Mouse (Mus musculus) brain, embryonic 14.5 days (tissue): ENCODE measurements around the gene Xpr1.

ENCODE experiments used
- CTCF ChIP-seq: fragments of 200-500 bp; IDR thresholded peaks from 2 replicates; pipeline ENCODE4 v1.5.1; 2012; ENCODE audit warnings: inconsistent platforms, mild to moderate bottlenecking, moderate library complexity, borderline replicate concordance; ENCODE audit not compliant: insufficient read depth, insufficient read length; ENCODE audit errors: extremely low read depth
- POLR2A ChIP-seq: fragments of 200-500 bp; IDR thresholded peaks from 2 replicates; pipeline ENCODE4 v1.6.1; 2012; ENCODE audit warnings: mild to moderate bottlenecking, inconsistent platforms, borderline replicate concordance; ENCODE audit not compliant: poor library complexity, insufficient read depth, insufficient read length, severe bottlenecking; ENCODE audit errors: extremely low read depth

DNA sequence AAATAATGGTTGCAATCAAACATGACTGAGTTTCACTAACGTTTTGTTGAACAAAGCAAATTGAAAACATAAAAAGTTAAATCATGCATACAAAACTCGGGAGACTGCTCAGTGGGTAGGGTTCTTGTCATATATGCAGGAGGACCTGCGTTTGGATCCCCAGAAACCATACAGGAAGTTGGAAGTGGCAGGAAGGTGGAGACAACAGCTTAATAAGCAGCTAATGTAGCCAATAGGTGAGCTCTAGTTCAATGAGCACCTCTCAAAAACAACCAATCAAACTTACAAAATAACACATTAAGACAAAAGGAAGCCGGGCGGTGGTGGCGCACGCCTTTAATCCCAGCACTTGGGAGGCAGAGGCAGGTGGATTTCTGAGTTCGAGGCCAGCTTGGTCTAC, 162.9 kb downstream of the Xpr1 start:
- TF ChIP-seq POLR2A (no peak), CTCF (no peak)
